Mouse (Mus musculus) mesoderm, embryonic 11.5 days (tissue): Measurements from ENCODE around the gene Them4.

Experiments used
- DNase-seq: peaks from one replicate; pipeline ENCODE4 v3.0.0-alpha.2; 2012; ENCODE audit warnings: low read depth, low spot score

Gene Them4

DNA sequence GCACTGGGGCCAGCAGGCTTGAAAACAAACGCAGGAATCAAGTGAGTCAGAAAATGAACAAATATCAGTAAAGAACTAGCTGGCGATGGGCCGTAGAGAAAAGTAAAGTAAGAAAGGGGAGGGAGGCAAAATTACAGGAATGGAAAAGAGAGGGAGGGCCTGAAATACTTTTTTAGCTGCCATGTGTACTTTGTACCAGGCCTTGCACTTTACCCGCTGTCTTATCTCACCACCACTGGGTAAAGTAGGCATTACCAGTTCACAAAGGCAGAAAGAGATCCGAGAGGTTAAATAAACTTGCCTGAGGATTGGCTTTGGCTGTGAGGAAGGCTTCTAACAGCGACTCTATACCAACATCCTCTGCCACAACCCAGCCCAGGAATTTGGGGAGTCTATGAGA, 57.6 kb downstream of the Them4 start:
- DNase-seq: no peak

DNA sequence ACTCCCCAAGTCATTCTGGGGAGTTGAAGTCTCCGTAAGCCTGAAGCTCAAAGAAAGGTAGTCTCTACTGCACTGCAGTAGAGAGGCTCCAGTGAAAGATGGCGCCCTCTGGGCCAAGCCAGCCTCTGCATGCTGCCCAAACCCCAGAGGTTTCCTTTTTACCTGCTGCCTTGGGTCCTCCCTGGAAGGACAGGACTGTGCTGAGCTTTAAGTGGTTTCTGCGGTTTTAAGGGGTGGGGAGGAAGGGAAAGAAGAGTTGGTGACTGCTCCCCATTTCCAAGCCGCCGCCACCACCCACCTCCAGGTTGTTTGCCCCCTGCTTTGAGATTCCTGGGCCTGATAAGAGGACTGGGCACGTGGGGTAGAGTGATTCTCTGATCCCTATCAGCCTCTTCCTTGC, 58.7 kb downstream of the Them4 start:
- DNase-seq: no peak

DNA sequence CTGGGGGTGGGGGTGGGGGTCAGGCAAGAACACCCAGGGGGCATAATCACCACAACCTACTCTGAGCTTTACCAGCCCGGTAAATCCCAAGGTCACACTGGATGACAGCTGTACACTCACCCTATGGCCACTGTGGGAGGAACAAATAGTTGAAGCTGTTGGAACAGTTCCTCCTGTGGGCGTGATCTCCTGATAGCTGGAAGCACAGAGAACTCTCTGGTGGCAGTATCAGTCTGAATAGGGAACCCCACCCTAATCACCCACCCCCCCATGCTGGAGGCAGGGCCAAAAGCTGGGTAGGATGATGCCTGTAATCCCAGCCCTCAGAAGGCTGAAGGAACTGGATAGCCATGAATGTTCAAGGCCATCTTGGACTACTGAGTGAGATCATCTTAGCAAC, 59.8 kb downstream of the Them4 start:
- no peak for DNase-seq

DNA sequence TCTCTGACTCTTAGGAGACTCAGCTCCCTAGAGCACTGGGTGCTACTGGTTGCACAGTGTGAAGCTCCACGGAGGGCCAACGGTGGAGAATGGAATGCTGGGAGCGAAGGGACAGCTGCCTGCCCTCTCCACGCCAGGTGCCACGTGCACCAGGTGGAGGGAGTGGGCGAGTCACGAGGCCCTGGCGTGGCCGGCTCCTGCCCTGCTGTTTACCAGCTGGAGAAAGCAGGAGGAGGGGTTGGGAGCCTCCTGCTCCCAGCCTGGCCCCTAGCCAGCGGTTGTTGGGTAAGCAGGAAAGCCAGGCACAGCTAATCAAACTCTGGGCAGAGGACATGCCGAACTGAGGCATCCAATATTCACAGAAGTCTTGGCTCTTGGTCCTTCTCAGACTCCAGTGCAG, 61.7 kb downstream of the Them4 start:
- DNase-seq: no peak

DNA sequence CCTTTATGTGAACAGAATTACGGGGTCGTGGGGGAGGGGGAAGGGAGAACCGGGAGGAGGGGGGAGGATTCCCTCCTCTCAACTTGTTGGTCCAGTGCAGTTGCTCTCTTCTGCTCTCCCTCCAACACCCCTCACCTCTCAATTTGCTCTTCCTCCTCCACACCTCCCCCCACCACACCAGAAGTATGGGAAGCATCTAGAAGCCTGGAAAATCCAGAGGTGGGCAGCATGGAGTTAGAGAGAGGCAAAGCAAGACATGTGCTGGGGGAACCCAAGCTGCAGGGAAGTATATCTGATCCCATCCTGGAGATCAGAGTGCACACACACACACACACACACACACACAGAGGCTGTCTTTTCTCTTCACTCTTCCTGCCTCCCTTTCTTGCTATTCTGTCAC, 62.1 kb downstream of the Them4 start:
- no peak for DNase-seq

DNA sequence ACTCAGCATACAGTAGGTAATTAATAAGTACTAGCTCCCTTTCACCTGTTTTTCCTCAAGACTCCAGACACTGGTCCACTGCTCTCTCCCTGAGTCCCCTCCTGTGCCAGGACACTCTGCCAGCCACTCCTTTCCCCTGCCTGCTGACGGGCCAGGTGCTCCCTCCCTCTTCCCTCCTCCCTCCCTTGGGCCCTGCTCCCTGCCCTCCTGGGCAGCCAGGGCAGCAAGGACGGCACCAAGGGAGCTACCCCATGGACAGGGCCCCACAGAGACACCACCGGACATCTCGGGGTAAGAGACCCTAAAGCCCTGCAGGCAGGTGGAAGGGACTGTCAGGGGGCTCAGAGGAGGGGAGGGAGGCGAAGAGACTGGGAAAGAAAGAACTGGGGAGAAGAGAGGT, 62.8 kb downstream of the Them4 start, which contains the start of gene Rorc:
Gene Rorc, plus strand, starts transcription at position 154 of the 400 bp plus-strand sequence.
- no peak for DNase-seq

DNA sequence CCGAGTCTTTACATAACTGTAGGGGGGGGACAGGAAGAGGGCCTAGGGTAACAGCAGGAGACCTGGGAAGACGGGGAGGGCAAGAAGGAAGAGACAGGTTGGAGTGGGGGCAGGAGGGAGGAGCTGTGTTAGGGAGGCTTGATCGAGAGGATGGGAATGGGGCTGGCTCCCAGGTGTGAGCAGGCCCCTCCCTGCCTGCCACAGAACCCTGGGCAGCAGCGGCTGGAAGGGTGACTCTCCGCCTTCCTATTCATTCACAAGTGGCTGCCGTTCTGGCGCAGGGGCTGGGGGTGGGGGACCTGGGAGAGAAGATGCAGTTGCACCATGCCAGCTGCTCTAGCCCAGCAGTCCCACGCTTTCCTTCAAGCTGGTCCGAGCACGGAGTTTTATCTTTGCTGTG, 63.2 kb downstream of the Them4 start:
- no peak for DNase-seq

DNA sequence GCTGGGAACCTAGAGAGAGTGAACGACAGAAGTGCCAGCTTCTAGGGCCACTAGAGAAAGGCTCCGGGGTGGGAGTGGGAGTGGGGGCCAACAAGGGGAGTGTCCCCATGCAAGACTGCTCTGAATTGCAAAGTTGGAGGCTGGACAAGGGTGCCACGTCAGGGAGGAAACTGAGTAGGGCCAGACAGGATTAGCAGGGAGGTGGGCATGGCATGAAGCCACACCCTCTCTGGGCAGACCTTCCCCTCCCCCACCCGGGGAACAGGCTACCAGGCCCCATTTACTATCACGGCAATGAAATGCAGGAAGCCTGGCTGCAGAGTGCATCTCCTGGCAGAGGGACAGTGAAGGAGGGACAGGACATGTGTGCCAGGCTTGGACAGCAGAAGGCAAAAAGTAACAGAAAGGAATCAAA, 63.7 kb downstream of the Them4 start:
- no peak for DNase-seq

DNA sequence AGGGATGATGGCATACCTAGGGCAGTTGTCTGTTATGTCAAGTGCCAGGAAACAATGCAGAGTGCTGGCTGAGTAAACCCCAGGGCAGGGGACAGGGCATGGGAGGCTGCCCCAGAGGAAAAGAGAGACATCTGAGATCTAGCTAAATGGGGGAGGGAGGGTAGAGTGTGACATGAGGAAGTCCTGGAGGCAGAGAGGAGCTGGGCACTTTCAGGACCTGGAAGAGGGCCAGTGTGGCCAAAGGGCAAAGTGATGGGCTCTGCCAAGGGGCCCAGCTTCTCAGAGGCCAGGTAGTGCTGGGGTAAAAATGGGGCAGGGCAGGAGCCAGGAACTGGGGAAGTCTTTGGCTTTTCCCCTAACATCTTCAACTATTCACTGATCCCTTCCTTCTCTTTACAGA, 64.7 kb downstream of the Them4 start:
- no peak for DNase-seq

DNA sequence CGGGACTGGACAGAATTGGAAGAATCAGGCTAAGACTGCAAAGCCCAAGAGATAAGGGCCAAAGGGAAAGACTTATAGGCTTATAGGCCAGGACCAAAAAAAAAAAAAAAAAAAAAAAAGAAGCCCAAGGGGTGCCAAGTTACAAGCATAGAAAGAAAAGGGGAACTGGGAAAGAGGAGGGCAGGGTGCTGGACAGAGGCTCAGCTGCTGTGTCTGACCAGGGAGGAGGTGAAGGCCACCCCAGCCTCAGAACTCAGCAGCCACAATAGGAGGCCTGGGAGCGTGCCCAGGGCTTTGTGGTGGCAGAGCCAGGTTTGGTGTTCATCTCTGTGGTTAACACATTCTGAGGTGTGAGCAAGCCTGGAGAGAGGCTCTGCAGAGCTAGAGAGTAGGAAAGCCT, 65.3 kb downstream of the Them4 start:
- no peak for DNase-seq

DNA sequence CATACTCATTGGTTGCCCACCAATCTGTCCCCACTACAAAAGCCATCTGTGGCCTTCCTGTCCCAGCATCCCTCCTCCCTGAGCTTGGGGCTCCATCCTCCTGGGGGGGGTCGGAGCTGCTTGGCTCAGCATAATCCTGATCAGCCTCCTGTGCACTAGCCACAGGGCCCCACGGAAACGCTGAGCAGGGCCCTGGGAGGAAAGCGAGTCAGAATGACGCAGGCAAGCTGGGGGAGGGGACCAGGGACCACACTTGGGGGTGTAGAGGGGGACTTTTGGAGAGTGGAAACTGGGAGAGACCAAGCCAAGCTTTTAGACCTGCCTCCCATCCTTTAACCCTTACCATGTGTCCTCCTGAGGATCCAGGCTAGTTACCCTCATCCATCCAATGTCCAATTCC, 66.0 kb downstream of the Them4 start:
- DNase-seq: no peak

DNA sequence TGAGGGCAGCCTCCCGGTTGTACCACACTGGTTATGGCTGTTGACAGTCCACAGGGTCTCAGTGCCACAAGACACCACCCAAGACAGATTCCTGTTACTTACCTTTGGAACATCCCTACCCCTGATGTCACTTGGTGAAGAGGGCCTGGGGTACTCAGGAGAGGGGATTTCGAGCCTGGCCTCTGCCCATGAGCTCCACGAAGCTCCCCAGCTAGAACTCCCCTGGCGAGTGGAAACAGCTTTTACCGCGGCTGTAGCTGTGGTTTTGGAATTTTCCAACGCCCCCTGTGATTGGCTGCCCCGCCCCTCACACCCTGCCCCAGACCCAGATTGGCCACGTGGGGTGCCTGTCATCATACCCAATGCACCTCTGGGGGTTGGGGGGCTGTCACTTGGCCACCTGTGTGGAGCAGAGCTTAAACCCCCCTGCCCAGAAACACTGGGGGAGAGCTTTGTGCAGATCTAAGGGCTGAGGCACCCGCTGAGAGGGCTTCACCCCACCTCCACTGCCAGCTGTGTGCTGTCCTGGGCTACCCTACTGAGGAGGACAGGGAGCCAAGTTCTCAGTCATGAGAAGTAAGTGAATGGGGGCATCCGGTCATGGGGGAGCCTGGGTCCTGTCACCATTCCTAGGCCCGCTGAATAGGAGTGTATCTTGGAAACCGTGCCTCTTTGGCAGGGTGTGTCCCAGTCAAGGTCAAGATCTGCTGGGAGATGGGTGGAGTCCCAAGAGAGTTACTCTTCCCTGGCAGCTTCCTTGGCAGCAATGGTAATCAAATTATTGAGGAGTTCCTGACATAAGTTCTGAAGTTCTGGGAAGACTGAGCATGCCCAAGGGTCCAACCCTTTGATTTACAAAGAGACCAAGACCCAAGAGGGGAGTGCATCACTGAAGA, 67.4 kb downstream of the Them4 start:
- no peak for DNase-seq

DNA sequence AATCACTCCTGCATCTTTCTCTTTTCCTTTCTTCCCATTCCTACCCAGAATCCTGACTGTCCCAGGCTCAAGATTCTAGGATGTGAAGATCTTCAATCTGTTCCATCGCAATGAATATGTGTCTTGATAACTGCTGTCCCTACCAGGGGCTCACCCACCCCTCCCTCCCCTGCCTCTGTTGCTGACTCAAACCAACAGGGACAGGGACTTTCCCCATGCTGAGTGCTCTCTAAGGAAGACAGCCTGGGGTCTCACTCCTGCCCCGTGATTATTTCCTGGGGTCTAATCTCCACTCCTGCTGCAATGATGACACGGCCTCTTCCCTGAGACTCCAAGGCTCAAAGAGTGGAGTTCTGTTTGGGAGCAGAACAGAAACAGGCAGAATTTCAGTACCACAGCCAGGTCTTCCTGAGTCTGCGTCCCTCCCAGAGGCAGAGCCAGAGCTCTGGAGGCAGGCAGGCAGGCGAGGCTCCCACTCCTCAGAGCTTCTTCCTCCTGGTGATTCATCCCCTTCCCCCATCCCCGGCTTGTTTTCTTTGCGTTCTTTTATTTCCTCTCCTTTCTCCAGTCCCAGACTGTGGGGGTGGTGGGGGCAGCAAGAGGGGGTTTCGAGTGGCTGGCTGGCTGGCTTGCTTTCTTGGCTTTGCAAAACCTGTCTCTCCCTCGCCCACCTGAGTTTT, 70.1 kb downstream of the Them4 start:
- no peak for DNase-seq
